Mouse (Mus musculus): Measurements from ENCODE around the gene Josd2. TPM values are rescaled to one million over a fixed set of nuclear protein-coding genes. Genes with fewer than 3 reads are reported as not detected.

Gene Josd2
- total and polyA plus RNA-seq, 3 experiments = 33.9 to 57.7 (median 54.8) TPM

DNA sequence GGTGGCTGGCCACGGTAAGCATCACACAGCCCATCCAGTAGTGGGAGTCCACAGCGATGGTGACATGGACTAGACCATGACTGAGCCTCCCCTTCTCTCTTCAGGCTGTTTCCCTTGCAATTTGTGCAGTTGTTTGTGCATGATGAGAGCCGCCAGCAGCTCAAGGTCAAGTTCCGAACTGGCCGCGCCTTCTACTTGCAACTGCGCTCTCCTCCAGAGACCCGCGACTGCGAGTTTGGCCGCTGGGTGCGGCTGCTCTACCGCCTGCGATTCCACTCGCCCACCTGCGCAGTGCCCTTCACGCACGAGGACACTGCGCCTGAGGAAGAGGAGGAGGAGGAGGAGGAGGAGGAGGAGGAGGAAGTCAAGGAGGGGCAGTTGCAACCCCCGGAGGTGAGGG lies 32.3 kb downstream of the Josd2 start:
- Histone ChIP-seq H3K27me3 (replicated peaks) (no peaks in the 10 kb centered on the region), H3K9ac (ENCODE audit: insufficient read depth, low read depth) (no peak overlapping the region), H3K79me2 (replicated peaks; ENCODE audit: control insufficient read depth, extremely low read depth, insufficient read depth, poor library complexity, severe bottlenecking) (peaks cover 8% of the 10 kb centered on the region; the same call in 1 of the 2 replicates), H3K9me3 (replicated peaks; ENCODE audit: low read length) (peaks cover 5% of the 10 kb centered on the region), H3K4me3 (replicated peaks in 1 of 3; ENCODE audit: low read depth in 2 of 3, low read length in 2 of 3, poor library complexity in 1 of 3) (no peak overlapping the region), H3K27ac (ENCODE audit: insufficient read depth, low read depth) (no peak overlapping the region), H3K4me2 (ENCODE audit: insufficient read depth, low read depth, poor library complexity, severe bottlenecking) (no peak overlapping the region), H3K4me1 (ENCODE audit: control insufficient read depth in 1 of 2, insufficient read depth in 2 of 2) (peaks cover 4 to 14% of the 10 kb centered on the region in 2 experiments; a peak in 3 of 4 replicates), H3K36me3 (replicated peaks in 1 of 2; ENCODE audit: control insufficient read depth in 1 of 2, insufficient read depth in 1 of 2, low read length in 1 of 2) (peaks cover 21 to 46% of the 10 kb centered on the region in 2 experiments)
- in situ Hi-C loops (cut with MboI; ENCODE audit: low pct_ligation_motif_present, low pct_unique_long_range_greater_than_20kb, low sequenced_read_pairs) = no loop called here
- TF ChIP-seq MXI1 (IDR thresholded peaks at IDR 0.05; ENCODE audit: low read depth, low read length) (no peak), JUN (IDR thresholded peaks at IDR 0.05; ENCODE audit: insufficient read depth, low read depth, low read length) (no peak), CTCF (conservative IDR thresholded peaks at IDR 0.05 in 1 of 2, IDR thresholded peaks at IDR 0.05 in 1 of 2; ENCODE audit: low read depth in 2 of 2, low read length in 2 of 2) (no peak), MYC (IDR thresholded peaks at IDR 0.05; ENCODE audit: low read depth, low read length) (no peak), NELFE (IDR thresholded peaks at IDR 0.05; ENCODE audit: low read depth, low read length) (no peak), E2F4 (IDR thresholded peaks at IDR 0.05; ENCODE audit: insufficient replicate concordance, low read depth, low read length) (no peak), SMC3 (IDR thresholded peaks at IDR 0.05; ENCODE audit: low read depth, low read length) (no peak), ZC3H11A (IDR thresholded peaks at IDR 0.05; ENCODE audit: low read depth, low read length) (no peak), JUND (conservative IDR thresholded peaks at IDR 0.05; ENCODE audit: low read depth, low read length) (no peak), UBTF (IDR thresholded peaks at IDR 0.05; ENCODE audit: low read depth, low read length) (no peak), MAX (IDR thresholded peaks at IDR 0.05; ENCODE audit: low read length) (no peak), TCF12 (IDR thresholded peaks at IDR 0.05; ENCODE audit: low read depth, low read length) (no peak), KAT2A (IDR thresholded peaks at IDR 0.05; ENCODE audit: insufficient replicate concordance, low read length) (no peak), TBP (conservative IDR thresholded peaks at IDR 0.05; ENCODE audit: low read depth, low read length) (no peak), MAZ (IDR thresholded peaks at IDR 0.05; ENCODE audit: low read depth, low read length) (no peak), POLR2A (IDR thresholded peaks at IDR 0.05; ENCODE audit: low read depth, low read length) (no peak), POLR2AphosphoS2 (IDR thresholded peaks at IDR 0.05; ENCODE audit: low read depth, low read length) (no peak), ELF1 (IDR thresholded peaks at IDR 0.05; ENCODE audit: low read depth, low read length) (no peak)
- dilution Hi-C loops (cut with MboI; ENCODE audit: extremely low pct_ligation_motif_present, extremely low pct_unique_long_range_greater_than_20kb, low sequenced_read_pairs) = no loop called here
- no peak for DNase-seq (ENCODE audit: extremely low read depth)

DNA sequence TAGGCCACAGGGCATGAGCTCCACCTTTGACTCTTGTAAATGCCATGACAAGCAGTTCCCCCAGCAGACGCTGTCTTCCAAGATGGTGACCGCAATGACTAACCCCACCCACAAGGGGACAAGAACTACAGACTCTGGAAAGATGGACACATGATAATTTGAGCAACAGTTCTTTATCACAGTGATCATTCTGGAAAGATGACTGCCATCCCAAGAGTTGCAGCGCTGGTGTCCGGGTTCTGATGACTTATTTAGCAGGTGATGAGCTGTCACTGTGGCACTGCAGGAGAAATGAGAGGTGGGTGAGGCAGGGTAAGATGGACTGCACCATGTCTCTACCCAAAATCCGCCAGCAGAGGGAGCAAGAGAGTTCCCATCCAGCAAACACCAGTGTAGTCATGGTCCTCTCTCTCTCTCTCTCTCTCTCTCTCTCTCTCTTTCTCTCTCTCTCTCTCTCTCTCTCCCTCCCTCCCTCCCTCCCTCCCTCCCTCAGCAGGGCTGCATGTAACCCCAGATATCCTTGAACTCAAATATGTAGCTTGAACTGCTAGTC lies 33.9 kb downstream of the Josd2 start:
- no peak overlapping the region for H3K4me2 ChIP-seq (ENCODE audit: insufficient read depth, low read depth, poor library complexity, severe bottlenecking)
- in situ Hi-C loops (cut with MboI; ENCODE audit: low pct_ligation_motif_present, low pct_unique_long_range_greater_than_20kb, low sequenced_read_pairs) = no loop called here
- H3K4me1 ChIP-seq (ENCODE audit: control insufficient read depth in 1 of 2, insufficient read depth in 2 of 2) = peaks cover 4 to 8% of the 10 kb centered on the region in 2 experiments; a peak in 3 of 4 replicates
- peaks cover 10% of the 10 kb centered on the region for H3K9me3 ChIP-seq (replicated peaks; ENCODE audit: low read length)
- no peaks in the 10 kb centered on the region for H3K79me2 ChIP-seq (replicated peaks; ENCODE audit: control insufficient read depth, extremely low read depth, insufficient read depth, poor library complexity, severe bottlenecking)
- H3K27ac ChIP-seq (ENCODE audit: insufficient read depth, low read depth) = no peak overlapping the region
- H3K9ac ChIP-seq (ENCODE audit: insufficient read depth, low read depth) = no peak overlapping the region
- TF ChIP-seq SIN3A (IDR thresholded peaks at IDR 0.05; ENCODE audit: low read length) (0 out of 2 replicates have a peak, but pooled peaks have one; percentile 31), CHD2 (IDR thresholded peaks at IDR 0.05; ENCODE audit: low read length) (no peak), PAX5 (IDR thresholded peaks at IDR 0.05; ENCODE audit: low read length) (no peak), JUND (conservative IDR thresholded peaks at IDR 0.05; ENCODE audit: low read depth, low read length) (peak; percentile 43; the same call in 1 of the 2 replicates), NELFE (IDR thresholded peaks at IDR 0.05; ENCODE audit: low read depth, low read length) (peak; percentile 29; the same call in 1 of the 2 replicates), ZMIZ1 (IDR thresholded peaks at IDR 0.05; ENCODE audit: low read depth, low read length) (no peak), SMC3 (IDR thresholded peaks at IDR 0.05; ENCODE audit: low read depth, low read length) (peak; percentile 89), HCFC1 (IDR thresholded peaks at IDR 0.05; ENCODE audit: low read depth, low read length) (0 out of 2 replicates have a peak, but pooled peaks have one; percentile 12), RAD21 (IDR thresholded peaks at IDR 0.05; ENCODE audit: low read depth, low read length) (peak; percentile 46), CTCF (conservative IDR thresholded peaks at IDR 0.05 in 1 of 2, IDR thresholded peaks at IDR 0.05 in 1 of 2; ENCODE audit: low read depth in 2 of 2, low read length in 2 of 2) (peak; percentile 60 to 80; a peak in 3 of 4 replicates), MAZ (IDR thresholded peaks at IDR 0.05; ENCODE audit: low read depth, low read length) (0 out of 2 replicates have a peak, but pooled peaks have one; percentile 34)
- H3K36me3 ChIP-seq (replicated peaks in 1 of 2; ENCODE audit: control insufficient read depth in 1 of 2, insufficient read depth in 1 of 2, low read length in 1 of 2) = peaks cover 34 to 62% of the 10 kb centered on the region in 2 experiments
- DNase-seq (ENCODE audit: extremely low read depth) = peak; percentile 81
- dilution Hi-C loops (cut with MboI; ENCODE audit: extremely low pct_ligation_motif_present, extremely low pct_unique_long_range_greater_than_20kb, low sequenced_read_pairs) = no loop called here
- no peak overlapping the region for H3K4me3 ChIP-seq (replicated peaks in 1 of 3; ENCODE audit: low read depth in 2 of 3, low read length in 2 of 3, poor library complexity in 1 of 3)
- no peaks in the 10 kb centered on the region for H3K27me3 ChIP-seq (replicated peaks)

All from CH12.LX (cell line).